Mouse (Mus musculus) neural tube, embryonic 12.5 days (tissue): ENCODE measurements around the gene Mob1b. TPM values are rescaled to one million over a fixed set of nuclear protein-coding genes. Genes with fewer than 3 reads are reported as not detected.

ENCODE experiments used
- ATAC-seq: fragments of 200-750 bp; cut with Nextera tagmentation; 2 replicates; pipeline ENCODE4 v1.8.0; 2017; ENCODE audit warnings: low read depth, mild to moderate bottlenecking, moderate TSS enrichment, moderate library complexity; ENCODE audit not compliant: low FRiP score
- H3K27ac ChIP-seq: fragments of 300-500 bp; sonication (generic); 2 replicates; pipeline ENCODE4 v1.5.1; 2016
- H3K27me3 ChIP-seq: fragments of 300-500 bp; sonication (generic); replicated peaks from 2 replicates; pipeline ENCODE4 v1.6.1; 2016; ENCODE audit warnings: mild to moderate bottlenecking
- H3K36me3 ChIP-seq: fragments of 300-500 bp; sonication (generic); 2 replicates; pipeline ENCODE4 v1.6.1; 2016; ENCODE audit warnings: mild to moderate bottlenecking
- H3K4me1 ChIP-seq: fragments of 300-500 bp; sonication (generic); 2 replicates; pipeline ENCODE4 v1.6.1; 2016
- H3K4me2 ChIP-seq: fragments of 300-500 bp; sonication (generic); replicated peaks from 2 replicates; pipeline ENCODE4 v1.6.1; 2016; ENCODE audit warnings: mild to moderate bottlenecking
- H3K4me3 ChIP-seq: fragments of 300-500 bp; sonication (generic); 2 replicates; pipeline ENCODE4 v1.5.1; 2016
- H3K9ac ChIP-seq: fragments of 300-500 bp; sonication (generic); 2 replicates; pipeline ENCODE4 v1.6.1; 2016; ENCODE audit warnings: mild to moderate bottlenecking
- H3K9me3 ChIP-seq: fragments of 300-500 bp; sonication (generic); 2 replicates; pipeline ENCODE4 v1.6.1; 2016; ENCODE audit warnings: mild to moderate bottlenecking
- WGBS: fragments of 180-500 bp; shearing (Covaris S2); methylation state at CpG from one replicate; pipeline ENCODE4 v1.1.7; 2016; 5-methylcytosine and 5-hydroxymethylcytosine counted together
- polyA plus RNA-seq: library from polyadenylated mRNA; unstranded; fragments of >200 nt; fragmentation: Nextera tagmentation; extraction: Ambion mirVana; gene quantifications from 2 replicates; pipeline ENCODE4 v1.2.1, GENCODE M21; 2016

Gene Mob1b
- polyA plus RNA-seq, 1 experiment from 2014 or later = 14.0 TPM

GRCm38 (mm10) chr5:88793676-88794075 is 73.0 kb downstream of the Mob1b start:
- 90% methylated on average over 3 of the region's 3 CpGs for WGBS
- H3K4me1 ChIP-seq = no peaks in the 10 kb centered on the region; the same call in 1 of the 2 replicates
- no peak for ATAC-seq

GRCm38 (mm10) chr5:88795910-88796584 is 75.4 kb downstream of the Mob1b start:
- Histone ChIP-seq H3K4me2 (no peak overlapping the region; the same call in 1 of the 2 replicates), H3K9ac (no peak overlapping the region), H3K27me3 (no peaks in the 10 kb centered on the region), H3K4me3 (no peak overlapping the region), H3K9me3 (no peaks in the 10 kb centered on the region), H3K4me1 (no peaks in the 10 kb centered on the region; the same call in 1 of the 2 replicates), H3K36me3 (no peaks in the 10 kb centered on the region), H3K27ac (no peak overlapping the region)
- 30% methylated on average over 9 of the region's 9 CpGs for WGBS
- no peak for ATAC-seq

More at GRCm38 (mm10) chr5:88793676-88794075, 73.0 kb downstream of the Mob1b start:
- no peak overlapping the region for H3K27ac ChIP-seq
- no peaks in the 10 kb centered on the region for H3K27me3 ChIP-seq
- no peak overlapping the region for H3K4me2 ChIP-seq
- H3K9me3 ChIP-seq = no peaks in the 10 kb centered on the region
- H3K4me3 ChIP-seq = no peak overlapping the region
- no peak overlapping the region for H3K9ac ChIP-seq
- H3K36me3 ChIP-seq = no peaks in the 10 kb centered on the region

GRCm38 (mm10) chr5:88796588-88796987 is 75.9 kb downstream of the Mob1b start:
- Histone ChIP-seq H3K4me2 (no peak overlapping the region; the same call in 1 of the 2 replicates), H3K27me3 (no peaks in the 10 kb centered on the region), H3K36me3 (no peaks in the 10 kb centered on the region), H3K4me3 (no peak overlapping the region), H3K4me1 (no peaks in the 10 kb centered on the region; the same call in 1 of the 2 replicates), H3K9ac (no peak overlapping the region), H3K9me3 (no peaks in the 10 kb centered on the region), H3K27ac (no peak overlapping the region)
- WGBS = 49% methylated on average over 11 of the region's 11 CpGs
- ATAC-seq = no peak

- Histone ChIP-seq H3K9ac (no peak overlapping the region), H3K9me3 (no peaks in the 10 kb centered on the region), H3K27ac (no peak overlapping the region), H3K4me1 (no peaks in the 10 kb centered on the region; the same call in 1 of the 2 replicates), H3K4me2 (no peak overlapping the region), H3K4me3 (no peak overlapping the region), H3K36me3 (no peaks in the 10 kb centered on the region), H3K27me3 (no peaks in the 10 kb centered on the region)
- WGBS = 74% methylated on average over 6 of the region's 6 CpGs
- no peak for ATAC-seq
Observed at GRCm38 (mm10) chr5:88797121-88797520, 76.5 kb downstream of the Mob1b start.

- no peak overlapping the region for H3K27ac ChIP-seq
- H3K9me3 ChIP-seq = no peaks in the 10 kb centered on the region
- no peak overlapping the region for H3K4me3 ChIP-seq
- no peaks in the 10 kb centered on the region for H3K27me3 ChIP-seq
- ATAC-seq = no peak
- H3K36me3 ChIP-seq = no peaks in the 10 kb centered on the region
- H3K4me1 ChIP-seq = no peaks in the 10 kb centered on the region
- WGBS = 88% methylated on average over 4 of the region's 4 CpGs
- H3K4me2 ChIP-seq = no peak overlapping the region
- H3K9ac ChIP-seq = no peak overlapping the region
Observed at GRCm38 (mm10) chr5:88805616-88806015, 85.0 kb downstream of the Mob1b start.

- 25% methylated on average over 5 of the region's 5 CpGs for WGBS
- Histone ChIP-seq H3K27ac (no peak overlapping the region), H3K4me3 (no peak overlapping the region), H3K9ac (no peak overlapping the region), H3K4me1 (no peaks in the 10 kb centered on the region), H3K4me2 (no peak overlapping the region), H3K36me3 (no peaks in the 10 kb centered on the region), H3K27me3 (no peaks in the 10 kb centered on the region), H3K9me3 (no peaks in the 10 kb centered on the region)
- ATAC-seq = no peak
Observed at GRCm38 (mm10) chr5:88806278-88806677, 85.6 kb downstream of the Mob1b start.

- Histone ChIP-seq H3K27ac (no peak overlapping the region), H3K9me3 (no peaks in the 10 kb centered on the region), H3K4me2 (no peak overlapping the region), H3K27me3 (no peaks in the 10 kb centered on the region), H3K9ac (no peak overlapping the region), H3K4me3 (no peak overlapping the region), H3K36me3 (no peaks in the 10 kb centered on the region), H3K4me1 (no peaks in the 10 kb centered on the region)
- no peak for ATAC-seq
- 32% methylated on average over 9 of the region's 9 CpGs for WGBS
Observed at GRCm38 (mm10) chr5:88807342-88807741, 86.7 kb downstream of the Mob1b start.

- ATAC-seq = no peak
- no peak overlapping the region for H3K27ac ChIP-seq
- H3K9ac ChIP-seq = no peak overlapping the region
- no peaks in the 10 kb centered on the region for H3K4me1 ChIP-seq
- 89% methylated on average over 2 of the region's 2 CpGs for WGBS
- no peak overlapping the region for H3K4me2 ChIP-seq
- H3K4me3 ChIP-seq = no peak overlapping the region
- H3K36me3 ChIP-seq = no peaks in the 10 kb centered on the region
- H3K27me3 ChIP-seq = no peaks in the 10 kb centered on the region
- no peaks in the 10 kb centered on the region for H3K9me3 ChIP-seq
Observed at GRCm38 (mm10) chr5:88813188-88813587, 92.5 kb downstream of the Mob1b start.

Other genes starting within 250 kb of the Mob1b start
- gene Enam, start 232.9 kb upstream of the Mob1b start, polyA plus RNA-seq = not detected in 2 replicates
- 0.18 and 0.23 TPM in 2 replicates for gene Jchain, start 193.0 kb upstream of the Mob1b start, polyA plus RNA-seq
- 55.2 and 66.1 TPM in 2 replicates for gene Utp3, start 166.4 kb upstream of the Mob1b start, polyA plus RNA-seq
- gene Rufy3, start 155.8 kb upstream of the Mob1b start, polyA plus RNA-seq = 236 and 245 TPM in 2 replicates
- gene Grsf1, start 44.7 kb upstream of the Mob1b start, polyA plus RNA-seq = 95.1 and 95.6 TPM in 2 replicates
- gene Dck, start 44.1 kb downstream of the Mob1b start, polyA plus RNA-seq = 95.3 and 97.4 TPM in 2 replicates
- 2.6 and 3.9 TPM in 2 replicates for gene Slc4a4, start 166.0 kb downstream of the Mob1b start, polyA plus RNA-seq